Mouse (Mus musculus): ENCODE results near the gene Med12l.

Med12l gene

GRCm38 (mm10) chr3:59321278-59321876 lies 315.8 kb downstream of the Med12l start:
- peak; percentile 75 for ATAC-seq (ENCODE audit: low TSS enrichment)

GRCm38 (mm10) chr3:59328526-59328925 lies 322.9 kb downstream of the Med12l start:
- no peak for ATAC-seq (ENCODE audit: low TSS enrichment)

GRCm38 (mm10) chr3:59341647-59342427 lies 336.2 kb downstream of the Med12l start:
- ATAC-seq (ENCODE audit: low TSS enrichment), result no peak

- ATAC-seq (ENCODE audit: low TSS enrichment), result no peak
Observed at GRCm38 (mm10) chr3:59343026-59343425, 337.4 kb downstream of the Med12l start.

GRCm38 (mm10) chr3:59344065-59344905 lies 338.7 kb downstream of the Med12l start, which contains the start of gene Igsf10:
Igsf10 (minus strand) TSS chr3:59344394.
- peak; percentile 75 for ATAC-seq (ENCODE audit: low TSS enrichment)

- no peak for ATAC-seq (ENCODE audit: low TSS enrichment)
Observed at GRCm38 (mm10) chr3:59351768-59352167, 346.1 kb downstream of the Med12l start.

GRCm38 (mm10) chr3:59354156-59354555 lies 348.5 kb downstream of the Med12l start:
- ATAC-seq (ENCODE audit: low TSS enrichment), result no peak

GRCm38 (mm10) chr3:59360102-59360501 lies 354.5 kb downstream of the Med12l start:
- no peak for ATAC-seq (ENCODE audit: low TSS enrichment)

GRCm38 (mm10) chr3:59361895-59362294 lies 356.3 kb downstream of the Med12l start:
- no peak for ATAC-seq (ENCODE audit: low TSS enrichment)
